Mouse (Mus musculus): Measurements from ENCODE around the gene Cope. TPM values are rescaled to one million over a fixed set of nuclear protein-coding genes. Genes with fewer than 3 reads are reported as not detected.

Cope gene
- polyA plus RNA-seq, 1 experiment = 287 TPM

GRCm38 (mm10) chr8:70309311-70309710 is 7.0 kb downstream of the Cope start:
- Histone ChIP-seq H3K4me1 (ENCODE audit: control insufficient read depth, insufficient read depth, low read length) (peaks cover 5% of the 10 kb centered on the region), H3K27ac (ENCODE audit: insufficient read depth, low read length) (no peak overlapping the region), H3K27me3 (ENCODE audit: control insufficient read depth, insufficient read depth, low read length) (no peaks in the 10 kb centered on the region), H3K4me3 (replicated peaks; ENCODE audit: insufficient read depth, low read depth, low read length) (no peak overlapping the region)
- peak; percentile 61 for TF ChIP-seq CTCF (IDR thresholded peaks at IDR 0.05; ENCODE audit: borderline replicate concordance, insufficient read depth, low read depth, low read length)
- TF ChIP-seq POLR2A (IDR thresholded peaks at IDR 0.05; ENCODE audit: borderline replicate concordance, insufficient read depth, low read length) = no peak
- WGBS = 27% methylated on average over 2 of the region's 2 CpGs
- DNase-seq = no peak

- DNase-seq = peak in 1 of 2 experiments; percentile 39
Observed at GRCm38 (mm10) chr8:70313399-70313798, 11.1 kb downstream of the Cope start.

DNA sequence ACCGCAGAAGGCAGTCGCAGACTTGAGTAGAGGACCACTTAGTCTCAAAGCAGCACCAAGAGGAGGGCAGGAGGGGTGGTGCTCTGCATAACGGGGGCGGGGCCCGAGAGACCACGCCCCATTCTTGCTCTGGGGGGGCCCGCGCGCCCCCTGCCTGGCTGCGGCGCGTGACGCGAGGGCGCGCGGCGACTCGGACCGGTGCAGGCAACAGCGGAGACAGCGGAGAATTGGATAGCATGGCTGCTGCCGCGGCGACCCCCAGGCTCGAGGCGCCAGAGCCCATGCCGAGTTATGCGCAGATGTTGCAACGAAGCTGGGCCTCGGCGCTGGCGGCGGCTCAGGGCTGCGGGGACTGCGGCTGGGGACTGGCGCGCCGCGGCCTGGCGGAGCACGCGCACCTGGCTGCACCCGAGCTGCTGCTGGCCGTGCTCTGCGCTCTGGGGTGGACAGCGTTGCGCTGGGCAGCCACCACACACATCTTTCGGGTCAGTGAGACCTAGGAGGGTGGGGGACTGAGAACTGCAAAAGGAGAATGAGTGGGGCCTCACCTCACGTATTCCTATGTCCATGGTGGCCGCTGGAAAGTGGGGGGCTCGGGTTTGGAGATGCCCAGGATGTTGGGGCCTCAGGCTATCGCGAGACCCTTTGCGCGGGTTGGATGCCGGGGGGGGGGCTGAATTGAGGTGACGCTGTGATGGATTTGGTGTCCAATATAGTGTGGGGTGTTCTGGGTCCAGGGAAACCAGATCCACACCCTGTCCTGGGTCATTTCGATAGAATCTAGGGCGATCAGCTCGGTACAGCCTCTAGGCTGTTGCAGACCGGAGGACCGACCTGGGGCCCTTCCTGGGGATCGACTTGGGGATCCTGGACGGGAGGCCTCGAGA is 13.5 kb downstream of the Cope start, which contains the start of gene Cers1:
Gene Cers1, plus strand, starts transcription at position 152 of the 887 bp plus-strand sequence.
- peak within 1 kb of the TSS; percentile 63 for H3K27ac ChIP-seq (ENCODE audit: insufficient read depth, low read length)
- 2% methylated on average over 66 of the region's 66 CpGs for WGBS
- H3K27me3 ChIP-seq (ENCODE audit: control insufficient read depth, insufficient read depth, low read length) = no peaks in the 10 kb centered on the region
- H3K4me1 ChIP-seq (ENCODE audit: control insufficient read depth, insufficient read depth, low read length) = peaks cover 10% of the 10 kb centered on the region
- H3K4me3 ChIP-seq (replicated peaks; ENCODE audit: insufficient read depth, low read depth, low read length) = peak within 1 kb of the TSS; percentile 83
- TF ChIP-seq CTCF (IDR thresholded peaks at IDR 0.05; ENCODE audit: borderline replicate concordance, insufficient read depth, low read depth, low read length) = no peak
- peak; percentile 63 for TF ChIP-seq POLR2A (IDR thresholded peaks at IDR 0.05; ENCODE audit: borderline replicate concordance, insufficient read depth, low read length)
- DNase-seq = peak; percentile 80 to 84

More at GRCm38 (mm10) chr8:70313399-70313798, 11.1 kb downstream of the Cope start:
- 6% methylated on average over 2 of the region's 2 CpGs for WGBS
- H3K27me3 ChIP-seq (ENCODE audit: control insufficient read depth, insufficient read depth, low read length) = no peaks in the 10 kb centered on the region
- no peak for TF ChIP-seq POLR2A (IDR thresholded peaks at IDR 0.05; ENCODE audit: borderline replicate concordance, insufficient read depth, low read length)
- TF ChIP-seq CTCF (IDR thresholded peaks at IDR 0.05; ENCODE audit: borderline replicate concordance, insufficient read depth, low read depth, low read length) = no peak
- H3K27ac ChIP-seq (ENCODE audit: insufficient read depth, low read length) = no peak overlapping the region
- H3K4me1 ChIP-seq (ENCODE audit: control insufficient read depth, insufficient read depth, low read length) = peaks cover 10% of the 10 kb centered on the region
- no peak overlapping the region for H3K4me3 ChIP-seq (replicated peaks; ENCODE audit: insufficient read depth, low read depth, low read length)

GRCm38 (mm10) chr8:70316511-70317504 is 14.5 kb downstream of the Cope start:
- 14% methylated on average over 15 of the region's 15 CpGs for WGBS
- Histone ChIP-seq H3K27me3 (ENCODE audit: control insufficient read depth, insufficient read depth, low read length) (no peaks in the 10 kb centered on the region), H3K27ac (ENCODE audit: insufficient read depth, low read length) (no peak overlapping the region; the same call in 1 of the 2 replicates), H3K4me3 (replicated peaks; ENCODE audit: insufficient read depth, low read depth, low read length) (peak overlapping the region; percentile 83), H3K4me1 (ENCODE audit: control insufficient read depth, insufficient read depth, low read length) (peaks cover 10% of the 10 kb centered on the region)
- TF ChIP-seq CTCF (IDR thresholded peaks at IDR 0.05; ENCODE audit: borderline replicate concordance, insufficient read depth, low read depth, low read length) = no peak
- no peak for TF ChIP-seq POLR2A (IDR thresholded peaks at IDR 0.05; ENCODE audit: borderline replicate concordance, insufficient read depth, low read length)
- DNase-seq = peak; percentile 63 to 66

GRCm38 (mm10) chr8:70317872-70318271 is 15.6 kb downstream of the Cope start:
- WGBS = 61% methylated on average over 5 of the region's 5 CpGs
- H3K27me3 ChIP-seq (ENCODE audit: control insufficient read depth, insufficient read depth, low read length) = no peaks in the 10 kb centered on the region
- no peak overlapping the region for H3K4me3 ChIP-seq (replicated peaks; ENCODE audit: insufficient read depth, low read depth, low read length)
- H3K27ac ChIP-seq (ENCODE audit: insufficient read depth, low read length) = no peak overlapping the region
- no peak for DNase-seq
- TF ChIP-seq CTCF (IDR thresholded peaks at IDR 0.05; ENCODE audit: borderline replicate concordance, insufficient read depth, low read depth, low read length) = no peak
- H3K4me1 ChIP-seq (ENCODE audit: control insufficient read depth, insufficient read depth, low read length) = peaks cover 10% of the 10 kb centered on the region

GRCm38 (mm10) chr8:70323716-70324115 is 21.4 kb downstream of the Cope start:
- 93% methylated on average over 3 of the region's 3 CpGs for WGBS
- DNase-seq = no peak
- Histone ChIP-seq H3K27me3 (ENCODE audit: control insufficient read depth, insufficient read depth, low read length) (no peaks in the 10 kb centered on the region), H3K4me3 (replicated peaks; ENCODE audit: insufficient read depth, low read depth, low read length) (no peak overlapping the region), H3K27ac (ENCODE audit: insufficient read depth, low read length) (no peak overlapping the region), H3K4me1 (ENCODE audit: control insufficient read depth, insufficient read depth, low read length) (no peaks in the 10 kb centered on the region)
- TF ChIP-seq POLR2A (IDR thresholded peaks at IDR 0.05; ENCODE audit: borderline replicate concordance, insufficient read depth, low read length) (no peak), CTCF (IDR thresholded peaks at IDR 0.05; ENCODE audit: borderline replicate concordance, insufficient read depth, low read depth, low read length) (no peak)

DNA sequence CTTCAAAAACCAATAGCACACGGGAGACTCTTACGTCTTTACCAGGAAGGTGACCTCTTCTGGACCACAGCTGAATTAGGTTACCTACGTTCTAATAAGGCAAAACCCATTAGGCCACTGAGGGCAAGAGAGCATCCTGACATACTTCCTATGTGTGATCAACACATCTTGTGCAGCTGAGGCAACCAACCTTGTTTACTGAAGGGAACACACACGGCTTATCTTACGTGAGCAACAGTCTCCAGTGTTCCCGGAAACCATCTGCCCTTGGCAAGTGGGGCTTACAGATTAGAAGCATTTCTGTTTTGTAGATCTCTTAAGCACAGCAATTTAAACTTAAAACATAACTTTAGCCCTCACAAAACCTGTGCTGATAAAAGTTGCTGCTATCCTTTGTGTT is 25.2 kb downstream of the Cope start:
- no peak for DNase-seq
- no peak overlapping the region for H3K27ac ChIP-seq (ENCODE audit: insufficient read depth, low read length)
- 70% methylated on average over 6 of the region's 6 CpGs for WGBS
- H3K4me3 ChIP-seq (replicated peaks; ENCODE audit: insufficient read depth, low read depth, low read length) = no peak overlapping the region
- no peaks in the 10 kb centered on the region for H3K27me3 ChIP-seq (ENCODE audit: control insufficient read depth, insufficient read depth, low read length)
- no peak for TF ChIP-seq POLR2A (IDR thresholded peaks at IDR 0.05; ENCODE audit: borderline replicate concordance, insufficient read depth, low read length)
- no peak for TF ChIP-seq CTCF (IDR thresholded peaks at IDR 0.05; ENCODE audit: borderline replicate concordance, insufficient read depth, low read depth, low read length)
- H3K4me1 ChIP-seq (ENCODE audit: control insufficient read depth, insufficient read depth, low read length) = peaks cover 7% of the 10 kb centered on the region; the same call in 1 of the 2 replicates
